Mouse (Mus musculus) left cerebral cortex, postnatal 36 days (tissue): ENCODE measurements around the gene Tdp2. TPM values are rescaled to one million over a fixed set of nuclear protein-coding genes. Genes with fewer than 3 reads are reported as not detected.

Source experiments
- DNase-seq, 2 experiments: peaks; one replicate each; pipeline ENCODE4 v3.0.0; 2021 to 2022; ENCODE audit warnings: low spot score in 2 of 2, mixed read lengths in 1 of 2
- intact Hi-C: fragments of 180-260 bp; cut with DNase I; formaldehyde crosslinking; loops from one replicate; pipeline ENCODE4 v1.15.1; 2025
- total RNA-seq, 2 experiments: library from RNA; stranded (reverse); gene quantifications; 2 replicates each; pipeline ENCODE4 v1.2.3; 2021

Gene Tdp2
- 10 to 100 TPM; 19.0 to 21.6 TPM for total RNA-seq

GRCm38 (mm10) chr13:24831353-24832130 lies at the start of gene Tdp2, which contains the start of gene Acot13:
TSS of gene Tdp2 (plus strand) at chr13:24831679.
TSS of gene Acot13 (minus strand) at chr13:24831540.
- intact Hi-C loops: loop anchor here (1.0 kb wide), 1 partner anchor 30 kb away; the partner anchor contains the start of gene BC005537
- peak; percentile 91 to 94 for DNase-seq

DNA sequence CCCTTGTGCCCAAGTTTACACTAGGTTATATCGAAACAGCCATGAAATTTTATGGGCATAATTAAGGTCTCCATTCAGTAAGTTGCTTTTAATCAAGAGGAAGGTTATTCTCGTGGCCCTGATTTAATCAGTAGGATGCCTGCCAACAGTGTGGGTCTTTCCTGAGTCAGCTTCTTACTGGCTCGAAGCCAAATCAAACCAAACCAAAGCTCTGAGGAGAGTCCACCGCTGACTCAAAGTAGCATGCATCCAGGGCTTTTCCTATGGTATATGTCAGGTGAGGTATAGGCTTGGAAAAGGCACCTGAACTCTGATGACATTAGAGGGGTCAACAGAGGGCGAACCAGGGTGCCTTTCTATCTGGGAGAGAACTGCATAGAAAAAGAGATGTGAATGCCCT lies 49.6 kb upstream of the Tdp2 start:
- intact Hi-C loops: no loop called here

DNA sequence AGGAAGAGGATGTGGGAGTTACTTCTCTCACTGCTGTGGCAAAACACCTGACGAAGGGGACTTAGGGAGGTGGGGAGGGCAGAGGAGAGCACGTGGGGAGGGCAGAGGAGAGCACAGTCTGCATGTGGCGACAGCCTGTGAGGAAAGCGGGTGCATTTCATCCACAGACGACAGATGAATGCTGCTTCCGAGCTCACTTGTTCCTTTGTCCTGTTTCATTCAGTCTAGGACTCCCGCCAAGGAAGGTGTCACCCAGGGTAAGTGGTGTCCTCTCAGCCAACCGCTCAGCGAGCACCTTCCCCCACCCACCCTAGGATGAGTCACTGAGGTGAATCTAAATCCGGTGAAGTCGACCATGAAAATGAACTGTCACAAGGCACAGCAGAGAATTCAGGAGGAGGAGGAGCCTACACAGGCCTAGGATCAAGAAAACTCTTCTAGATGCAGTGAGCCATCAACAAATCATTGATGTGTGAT lies 45.4 kb upstream of the Tdp2 start:
- intact Hi-C loops: no loop called here
- no peak for DNase-seq

More for the DNA sequence above, 49.6 kb upstream of the Tdp2 start:
- no peak for DNase-seq

DNA sequence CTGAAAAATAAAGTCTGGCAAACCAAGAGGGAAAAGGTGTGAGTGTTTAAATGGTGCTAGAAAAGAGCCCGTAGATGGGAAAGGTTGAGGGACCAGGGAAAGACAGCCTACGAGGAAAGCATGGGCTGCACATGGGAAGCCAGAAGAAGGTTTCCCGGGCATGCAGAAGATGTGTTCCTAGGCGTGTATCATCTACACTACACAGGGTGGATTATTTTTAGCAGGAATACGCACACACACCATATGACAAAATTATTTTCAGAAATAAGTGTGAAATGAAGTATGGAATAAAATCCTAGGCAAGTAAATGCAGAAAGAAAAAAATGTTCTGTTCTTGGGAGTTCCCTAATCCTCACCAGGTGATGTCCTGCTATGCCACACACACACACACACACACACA lies 44.0 kb upstream of the Tdp2 start:
- intact Hi-C loops: no loop called here
- no peak for DNase-seq

DNA sequence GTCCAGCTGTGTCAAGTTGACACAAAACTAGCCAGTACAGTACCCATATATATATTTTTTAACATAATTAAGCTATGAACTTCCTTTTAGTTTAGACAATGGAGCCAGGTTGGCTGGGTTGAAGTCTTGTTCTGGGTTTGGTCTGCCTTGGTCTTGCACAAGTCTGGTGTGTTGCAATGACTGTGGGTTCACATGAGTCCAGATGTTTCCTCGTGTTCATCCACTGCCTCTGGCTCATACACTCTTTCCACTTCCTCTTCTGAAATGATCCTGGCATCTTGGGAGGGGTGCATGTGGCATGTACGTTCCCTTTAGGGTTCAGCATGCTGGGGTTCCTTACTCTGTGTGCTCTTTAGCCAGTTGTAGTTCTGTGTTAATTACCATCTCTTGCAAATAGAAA lies 40.1 kb upstream of the Tdp2 start:
- no peak for DNase-seq
- intact Hi-C loops: no loop called here

- no peak for DNase-seq
- intact Hi-C loops: no loop called here
Measured at GRCm38 (mm10) chr13:24792411-24793045, 39.0 kb upstream of the Tdp2 start.

DNA sequence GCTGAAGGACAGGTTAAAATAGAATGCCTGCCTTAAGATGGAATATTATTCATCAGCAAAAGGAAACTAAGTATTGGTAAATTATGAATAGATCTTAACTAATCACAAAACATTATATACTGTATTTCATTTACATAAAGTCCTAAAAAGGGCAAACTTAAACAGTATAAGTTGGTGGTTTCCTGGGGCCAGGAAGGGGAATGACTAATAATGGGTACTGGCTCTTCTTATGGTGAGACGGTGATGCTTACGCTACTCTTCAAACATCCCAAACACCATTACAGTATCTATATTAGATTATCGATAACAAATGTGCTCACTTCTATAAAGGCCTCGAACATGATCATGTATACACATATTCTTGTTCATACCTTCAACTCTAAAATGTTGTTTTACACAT lies 32.8 kb upstream of the Tdp2 start:
- DNase-seq: no peak
- intact Hi-C loops: no loop called here

GRCm38 (mm10) chr13:24799378-24799777 lies 32.1 kb upstream of the Tdp2 start:
- no peak for DNase-seq
- intact Hi-C loops: no loop called here

DNA sequence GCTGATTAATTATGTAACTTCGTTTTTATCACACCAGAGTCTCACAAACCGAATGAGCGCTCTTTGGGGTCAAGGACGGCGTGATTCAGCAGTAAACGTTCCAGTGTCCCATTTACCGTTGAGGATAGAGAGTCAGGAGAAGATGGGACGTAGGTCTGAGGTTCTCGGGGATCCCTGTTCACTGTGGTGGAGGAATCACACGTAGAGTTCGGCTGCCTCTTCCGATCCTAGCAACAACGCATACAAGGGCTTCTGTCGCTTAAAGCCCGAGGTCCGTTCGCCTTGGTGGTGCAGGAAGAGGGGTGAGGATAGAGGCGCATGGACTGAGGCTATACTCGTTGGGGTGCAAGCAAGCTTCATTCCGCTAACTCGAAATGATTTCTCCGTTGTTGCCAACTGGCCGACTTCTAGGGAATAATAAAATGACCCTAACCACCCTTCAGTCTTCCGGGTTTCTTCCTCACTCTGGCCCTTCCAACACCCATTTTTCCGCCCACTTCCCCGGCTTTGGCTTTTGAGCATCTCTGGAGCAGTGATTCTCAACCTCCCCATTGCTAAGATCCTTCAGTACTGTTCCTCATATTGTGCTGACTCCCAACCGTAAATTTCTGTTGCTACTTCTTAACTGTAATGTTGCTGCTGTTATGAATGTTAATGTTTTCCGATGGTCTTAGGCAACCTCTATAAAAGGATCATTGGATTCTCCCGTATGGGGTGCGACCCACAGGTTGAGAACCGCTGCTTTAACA lies 31.4 kb upstream of the Tdp2 start:
- DNase-seq: peak; percentile 57 to 58
- intact Hi-C loops: no loop called here

GRCm38 (mm10) chr13:24800674-24801307 lies 30.7 kb upstream of the Tdp2 start:
- intact Hi-C loops: loop anchor here (1.0 kb wide), 1 partner anchor 31 kb away; the partner anchor contains the start of genes Acot13 and Tdp2
- DNase-seq: peak; percentile 93 to 95

- intact Hi-C loops: loop anchor here (1.0 kb wide), 1 partner anchor 30 kb away; the partner anchor contains the start of genes Acot13 and Tdp2
- peak; percentile 53 to 54 for DNase-seq
Measured at GRCm38 (mm10) chr13:24801308-24801921, 30.1 kb upstream of the Tdp2 start, which contains the start of gene BC005537. TSS of gene BC005537 (plus strand) at chr13:24801657.

DNA sequence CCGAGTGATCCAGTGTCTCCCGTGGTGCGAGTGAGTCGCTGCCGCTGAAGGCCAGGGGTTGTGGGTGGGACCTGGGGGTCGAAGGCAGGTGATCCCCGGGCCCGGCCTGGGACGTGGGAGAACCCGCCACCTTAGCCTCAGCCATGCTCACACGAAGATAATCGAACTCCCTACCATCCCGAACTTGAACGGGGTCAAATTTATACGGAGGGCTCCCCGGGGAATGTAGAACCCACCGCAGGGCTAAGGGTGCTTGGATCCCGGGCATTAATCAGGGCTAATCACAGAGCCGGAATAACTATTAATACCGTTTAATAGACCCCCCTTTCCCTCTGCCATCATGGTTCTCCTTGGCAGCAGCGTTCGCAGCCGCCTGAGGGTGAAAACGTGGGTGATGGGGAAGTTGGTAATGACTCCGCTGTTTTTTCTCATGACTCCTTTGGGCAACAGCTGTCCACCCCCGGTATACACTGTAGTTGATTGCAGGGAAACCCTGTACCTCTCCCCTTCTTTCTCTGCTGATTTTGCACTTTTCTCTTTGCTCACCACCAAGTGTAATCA lies 29.3 kb upstream of the Tdp2 start:
- intact Hi-C loops: no loop called here
- DNase-seq: no peak

GRCm38 (mm10) chr13:24803196-24803595 lies 28.3 kb upstream of the Tdp2 start:
- intact Hi-C loops: no loop called here

DNA sequence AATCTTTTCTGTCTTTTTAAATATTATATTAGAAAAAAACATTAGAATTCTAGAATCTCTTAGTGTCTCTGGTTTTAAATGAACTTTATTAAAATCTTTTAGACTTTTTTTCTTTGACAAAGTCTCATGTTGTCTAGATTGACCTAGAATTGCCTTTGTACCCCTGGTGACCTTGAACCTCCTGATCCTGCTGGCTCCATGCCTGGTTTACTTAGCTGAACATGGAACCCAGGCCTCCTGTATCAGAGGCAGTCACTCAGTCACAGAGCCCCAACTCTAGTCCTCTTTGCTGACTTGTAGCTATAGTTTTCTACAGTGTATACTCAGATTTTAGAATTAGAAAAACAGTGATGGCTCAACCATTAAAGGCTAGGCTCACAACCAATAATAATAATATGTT lies 25.4 kb upstream of the Tdp2 start:
- DNase-seq: no peak
- intact Hi-C loops: no loop called here

More at GRCm38 (mm10) chr13:24803196-24803595, 28.3 kb upstream of the Tdp2 start:
- DNase-seq: no peak

DNA sequence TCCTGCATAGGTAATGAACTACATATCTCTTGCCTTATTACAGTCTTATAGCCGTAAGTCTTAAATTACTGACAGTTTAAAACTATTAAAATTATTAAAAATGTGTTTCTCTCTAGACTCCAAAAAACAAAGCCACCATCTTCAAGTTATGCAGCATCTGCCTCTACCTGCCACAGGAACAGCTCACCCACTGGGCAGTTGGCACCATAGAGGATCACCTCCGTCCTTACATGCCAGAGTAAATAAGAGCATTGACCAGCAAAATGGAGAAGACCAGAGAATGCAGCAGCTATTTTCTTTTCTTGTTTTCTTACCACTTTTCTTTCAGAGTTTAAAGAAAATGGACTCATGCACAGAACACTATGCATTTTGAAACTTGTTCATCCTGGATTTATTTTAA lies 19.0 kb upstream of the Tdp2 start:
- intact Hi-C loops: no loop called here
- no peak for DNase-seq

DNA sequence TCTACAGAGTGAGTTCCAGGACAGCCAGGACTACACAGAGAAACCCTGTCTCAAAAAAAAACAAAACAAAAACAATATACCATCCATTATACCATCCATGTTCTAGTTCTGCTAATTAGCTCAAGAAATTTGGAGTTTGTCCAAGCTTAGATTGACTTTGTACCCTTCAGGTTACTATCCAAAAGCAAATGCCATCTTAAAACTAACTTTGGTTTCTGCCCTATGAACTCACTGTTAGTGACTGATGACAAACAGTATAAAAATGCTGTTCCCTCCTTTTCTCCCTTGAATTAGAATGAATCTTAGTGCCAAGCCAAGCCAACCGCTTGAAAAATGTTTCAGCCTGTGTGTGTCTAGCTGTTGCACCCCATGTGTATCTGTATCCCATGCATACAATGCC lies 16.9 kb upstream of the Tdp2 start:
- DNase-seq: no peak
- intact Hi-C loops: no loop called here

DNA sequence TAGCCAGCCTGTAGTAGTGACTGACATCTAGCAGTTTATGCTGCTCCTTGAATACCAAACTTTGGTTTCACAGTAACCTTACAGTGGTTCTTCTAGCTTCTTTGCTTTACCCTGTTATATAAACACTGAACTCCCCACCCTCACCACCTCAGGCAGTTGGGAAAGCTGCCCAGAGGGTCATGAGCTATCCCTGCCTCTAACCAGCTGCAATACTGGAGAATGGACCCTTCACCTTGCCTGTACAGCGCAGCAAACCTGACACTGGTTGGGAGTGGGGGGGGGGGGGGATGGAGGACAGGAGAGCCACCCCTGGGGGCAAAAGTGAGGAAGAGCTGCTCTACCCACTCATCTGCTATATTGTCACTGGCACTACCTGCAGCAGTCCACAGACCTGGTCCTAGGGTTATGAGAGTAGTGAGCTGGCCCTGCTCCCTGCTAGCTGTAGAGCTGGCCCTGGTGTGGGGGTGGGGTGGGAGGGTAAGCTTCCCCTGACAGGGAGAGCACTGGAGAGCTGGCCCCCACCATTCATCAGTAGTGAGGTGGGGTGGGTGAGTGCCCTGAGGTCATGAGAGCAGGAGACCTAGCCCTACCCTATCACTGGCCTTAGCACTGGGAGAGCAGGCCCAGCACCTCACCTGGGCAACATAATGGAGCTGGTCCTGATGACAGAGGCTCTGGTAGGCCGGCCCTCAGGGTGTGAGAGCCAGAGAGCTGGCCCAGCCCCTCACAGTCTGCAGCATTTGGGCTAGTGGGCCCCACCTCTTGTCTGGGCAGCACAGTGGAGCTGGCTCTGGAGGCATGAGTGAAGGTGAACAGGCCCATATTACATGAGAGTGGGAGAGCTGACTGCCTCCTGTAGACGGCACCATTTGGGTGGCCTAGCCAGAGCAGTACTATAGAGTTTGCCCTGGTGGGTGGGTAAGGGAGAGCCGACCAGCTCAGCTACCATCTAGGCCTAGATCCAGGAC lies 15.1 kb upstream of the Tdp2 start:
- DNase-seq: no peak
- intact Hi-C loops: no loop called here

DNA sequence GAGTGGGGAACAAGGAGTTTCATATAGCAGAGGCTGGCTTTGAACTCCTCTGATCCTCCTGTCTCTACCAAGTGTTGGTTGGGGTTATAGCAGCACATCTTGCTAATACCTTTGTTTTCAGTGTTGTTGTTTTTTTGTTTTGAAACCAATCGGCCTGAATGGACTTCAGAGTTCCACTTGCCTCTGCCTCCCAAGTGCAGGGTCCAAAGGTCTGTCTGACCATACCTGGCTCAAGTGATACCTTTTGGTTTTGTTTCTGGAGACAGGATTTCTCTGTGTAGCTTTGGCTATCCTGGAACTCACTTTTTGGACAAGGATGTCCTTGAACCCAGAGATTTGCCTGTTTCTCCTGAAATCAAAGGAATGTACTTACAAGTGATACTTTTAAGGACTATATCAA lies 11.5 kb upstream of the Tdp2 start:
- DNase-seq: no peak
- intact Hi-C loops: no loop called here
